Mouse (Mus musculus) T-cell, adult 2 months (primary cell): Measurements from ENCODE around the gene 1700008P02Rik.
"Not testable (repeated sequence)": the region's sequence is repeated elsewhere in the genome, so short reads cannot be mapped to it uniquely, and the experiment has no call there.

ENCODE experiments used
- DNase-seq: peaks from one replicate; pipeline ENCODE4 v3.0.0; 2022; ENCODE audit warnings: low spot score

1700008P02Rik gene

GRCm38 (mm10) chr3:6620343-6620742 is at the start of gene 1700008P02Rik:
Gene 1700008P02Rik, minus strand, starts transcription at chr3:6620443.
- no peak for DNase-seq

GRCm38 (mm10) chr3:6649411-6649810 is 29.2 kb upstream of the 1700008P02Rik start:
- DNase-seq = no peak

GRCm38 (mm10) chr3:6638151-6638550 is 17.9 kb upstream of the 1700008P02Rik start:
- not testable (repeated sequence) for DNase-seq

DNA sequence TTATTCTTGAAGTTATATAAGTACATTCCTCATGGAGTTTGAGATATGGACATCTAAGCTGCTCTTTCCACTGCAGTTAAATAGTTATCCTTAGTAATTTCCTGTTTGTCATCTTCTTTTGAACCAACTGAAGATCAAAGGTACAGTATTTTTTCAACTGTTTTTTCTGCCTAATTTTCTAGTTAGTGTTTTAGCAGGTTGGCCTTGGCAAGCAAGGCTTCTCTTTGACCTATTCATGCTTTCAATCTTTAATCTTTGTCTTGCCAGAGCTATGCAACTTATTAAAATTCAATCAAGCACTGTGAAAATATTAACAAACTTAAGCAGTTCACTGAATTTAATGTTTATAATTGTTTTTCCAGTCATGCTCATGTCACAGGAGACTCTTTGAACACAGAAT is 14.0 kb upstream of the 1700008P02Rik start:
- DNase-seq = no peak

DNA sequence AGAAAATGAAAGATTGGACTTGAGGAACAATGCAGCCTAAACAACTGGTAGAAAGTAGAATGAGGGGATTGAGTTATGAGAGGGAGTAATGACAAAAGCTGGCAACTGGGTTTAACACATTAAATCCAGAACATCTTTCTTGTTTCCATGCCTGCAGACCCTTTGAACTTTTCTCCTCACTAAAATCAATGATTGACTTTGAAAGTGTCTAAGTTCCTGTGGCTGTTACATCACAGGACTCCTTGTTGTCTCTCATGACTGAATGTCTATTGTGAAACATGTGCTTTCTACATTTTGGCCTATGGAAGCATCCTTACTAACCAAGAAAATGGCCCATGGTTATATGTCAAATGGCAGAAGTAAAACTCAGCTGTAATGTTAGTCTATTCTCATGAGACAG is 2.4 kb downstream of the 1700008P02Rik start:
- DNase-seq = no peak
